ENCODE assay signal across 18 mouse cellular contexts in genomic region chr2:135862489-135863390, GRCm38 (mm10).
DNase-seq lines count a peak whose midpoint lies in the region; ATAC-seq lines count a peak whose summit lies in the region.
"Had no signal": no experiment of that assay in that cellular context is flagged by ENCODE, and none has a peak within 500 bp of the region (broad histone marks: within the 10 kb centered on the region; RNA-seq: fewer than 3 reads in every experiment).

No protein-coding gene starts in this region.

- H3K4me3 ChIP-seq in heart, embryonic 15.5 days, result no peak overlapping the region
- H3K4me3 ChIP-seq: forebrain, embryonic 13.5 days; hindbrain, embryonic 10.5 days; limb, embryonic 13.5 days; lung, embryonic 15.5 days had no signal

- peaks cover 24% of the 10 kb centered on the region for H3K4me1 ChIP-seq in heart, embryonic 15.5 days (replicated peaks)
- H3K4me1 ChIP-seq: forebrain, embryonic 13.5 days had no signal

- 38% methylated on average over 5 of the region's 5 CpGs for WGBS in heart, embryonic 15.5 days

- no peak overlapping the region for H3K9ac ChIP-seq in heart, embryonic 15.5 days
- H3K9ac ChIP-seq: forebrain, embryonic 13.5 days; limb, embryonic 13.5 days; lung, embryonic 15.5 days had no signal

- peak overlapping the region; percentile 20 for H3K27ac ChIP-seq in heart, embryonic 15.5 days
- H3K27ac ChIP-seq: forebrain, embryonic 13.5 days; hindbrain, embryonic 10.5 days; kidney, postnatal 0 days; limb, embryonic 13.5 days; lung, embryonic 15.5 days had no signal

- no peak for DNase-seq in heart, adult 18-20 months
- DNase-seq in 3T3-L1 (ENCODE audit: low read depth, low spot score), result peak; percentile 44
- DNase-seq in CD4-positive, CD25-positive, alpha-beta regulatory T cell, adult 2 months (ENCODE audit: low read depth, low spot score), result peak; percentile 32
- no peak for DNase-seq in cerebellum, postnatal 14 days
- no peak for DNase-seq in Muller cell, postnatal 12 days (ENCODE audit: inconsistent ontology term)
- DNase-seq in adrenal gland, postnatal 25 days, result no peak
- DNase-seq: adrenal gland, postnatal 14 days; cerebellum, adult 9-10 months; right cerebral cortex, adult 18-20 months; thymus, postnatal 4 days had no signal

- no peaks in the 10 kb centered on the region for H3K9me3 ChIP-seq in heart, embryonic 15.5 days (replicated peaks)
- H3K9me3 ChIP-seq: forebrain, embryonic 13.5 days; hindbrain, embryonic 10.5 days; limb, embryonic 13.5 days; lung, embryonic 15.5 days had no signal

- no peak overlapping the region for H3K4me2 ChIP-seq in heart, embryonic 15.5 days
- H3K4me2 ChIP-seq: forebrain, embryonic 13.5 days; limb, embryonic 13.5 days; lung, embryonic 15.5 days had no signal

- no peaks in the 10 kb centered on the region for H3K36me3 ChIP-seq in heart, embryonic 15.5 days
- H3K36me3 ChIP-seq: hindbrain, embryonic 10.5 days; limb, embryonic 13.5 days; lung, embryonic 15.5 days had no signal

- H3K27me3 ChIP-seq in heart, embryonic 15.5 days, result no peaks in the 10 kb centered on the region
- H3K27me3 ChIP-seq: CH12.LX; forebrain, embryonic 13.5 days; limb, embryonic 13.5 days; lung, embryonic 15.5 days had no signal

- ATAC-seq in heart, embryonic 15.5 days (replicated peaks; ENCODE audit: insufficient number of reproducible peaks, insufficient read depth, low FRiP score, low read depth), result no peak
- ATAC-seq in inflammation-experienced regulatory T-cells, adult 6 months, result peak; percentile 83
- ATAC-seq: forebrain, embryonic 13.5 days had no signal

Comparison
In these comparisons a context has a peak if more than half of its experiments do, and no peak if none do; other contexts are left out.
1. DNase-seq: peak in 3T3-L1 (single experiment) and CD4-positive, CD25-positive, alpha-beta regulatory T cell, adult 2 months (single experiment); none in heart, adult 18-20 months (0 of 2), cerebellum, postnatal 14 days (0 of 2), Muller cell, postnatal 12 days (single experiment) and adrenal gland, postnatal 25 days (single experiment).